Comparison of ENCODE assay signal across 17 mouse cellular contexts in the genomic region with DNA sequence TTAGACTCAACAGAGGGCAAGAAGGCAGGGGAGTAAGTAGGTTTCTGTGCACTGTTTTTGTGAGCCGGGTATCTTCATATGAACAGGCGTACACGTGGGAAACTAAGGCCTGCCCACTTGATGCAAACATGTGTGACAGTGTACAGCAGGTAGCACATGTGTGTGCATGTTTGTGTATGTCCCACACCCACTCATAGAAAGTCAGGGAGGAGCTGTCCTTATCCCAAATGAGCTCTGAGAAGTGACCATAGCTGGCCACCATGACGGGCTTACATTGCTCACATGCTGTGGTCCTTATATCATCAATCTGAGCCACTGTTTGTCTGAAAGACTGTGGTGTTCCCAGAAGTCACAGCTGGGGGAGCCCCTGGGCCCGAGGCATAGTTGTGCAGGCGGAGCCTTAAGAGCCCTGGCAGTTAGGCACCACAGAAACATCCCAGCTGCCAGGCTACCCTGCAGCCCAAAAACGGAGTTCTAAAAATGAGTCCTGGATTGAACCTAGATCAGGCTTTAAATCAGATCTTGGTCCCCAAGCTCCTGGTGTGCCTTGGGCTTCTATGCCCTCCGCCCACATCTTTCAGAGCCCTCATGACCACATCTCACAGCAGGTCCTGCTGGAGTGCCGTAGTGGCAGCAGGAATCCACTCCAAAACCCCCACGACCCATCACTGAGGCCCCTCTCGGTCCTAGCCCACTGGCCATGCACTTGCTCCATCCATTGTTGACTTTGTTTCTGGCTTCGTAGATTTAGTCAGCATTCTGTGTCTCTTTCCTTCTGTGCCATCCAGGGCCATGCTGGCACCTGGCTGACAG. TPM values are rescaled to one million over a fixed set of nuclear protein-coding genes. Genes with fewer than 3 reads are reported as not detected.
"Had no signal": no experiment of that assay in that cellular context is flagged by ENCODE, and none has a peak within 500 bp of the region (broad histone marks: within the 10 kb centered on the region; RNA-seq: fewer than 3 reads in every experiment).

No protein-coding gene starts in this region.

- H3K9ac ChIP-seq: limb, embryonic 13.5 days; liver, embryonic 12.5 days; liver, embryonic 15.5 days; lung, embryonic 15.5 days; midbrain, embryonic 13.5 days had no signal

- ATAC-seq: liver, embryonic 12.5 days; midbrain, embryonic 13.5 days had no signal

- H3K4me3 ChIP-seq: layer of hippocampus, adult 2 months; limb, embryonic 10.5 days; limb, embryonic 13.5 days; liver, embryonic 12.5 days; liver, embryonic 15.5 days; lung, embryonic 15.5 days; midbrain, embryonic 13.5 days had no signal

- H3K4me2 ChIP-seq: limb, embryonic 13.5 days; liver, embryonic 12.5 days; liver, embryonic 15.5 days; lung, embryonic 15.5 days; midbrain, embryonic 13.5 days had no signal

- H3K27me3 ChIP-seq: liver, embryonic 12.5 days; liver, embryonic 15.5 days; lung, embryonic 15.5 days; midbrain, embryonic 13.5 days had no signal

- H3K9me3 ChIP-seq: limb, embryonic 10.5 days; limb, embryonic 13.5 days; liver, embryonic 12.5 days; liver, embryonic 15.5 days; lung, embryonic 15.5 days; midbrain, embryonic 13.5 days had no signal

- H3K27ac ChIP-seq: kidney, postnatal 0 days; layer of hippocampus, adult 2 months; limb, embryonic 10.5 days; limb, embryonic 13.5 days; liver, embryonic 12.5 days; liver, embryonic 15.5 days; lung, embryonic 15.5 days; macrophage; midbrain, embryonic 13.5 days had no signal

- DNase-seq: kidney, adult 18-20 months; kidney, postnatal 25 days; layer of hippocampus, adult 9-11 months; liver; thymus, adult 2 months; thymus, postnatal 14 days; thymus, postnatal 4 days had no signal

- H3K4me1 ChIP-seq: liver, embryonic 12.5 days; liver, embryonic 15.5 days had no signal

- H3K36me3 ChIP-seq: limb, embryonic 10.5 days; limb, embryonic 13.5 days; liver, embryonic 12.5 days; liver, embryonic 15.5 days; lung, embryonic 15.5 days; midbrain, embryonic 13.5 days had no signal

RNA-seq across cellular contexts. Expression of a gene that starts 21.2 kb away (rescaled TPM):
- total RNA-seq: megakaryocyte, adult 5-6 weeks had no signal
- polyA plus RNA-seq: liver, embryonic 12.5 days; macrophage had no signal
